Mouse (Mus musculus) hindbrain, postnatal 0 days (tissue): ENCODE measurements around the gene Mgat1. TPM values are rescaled to one million over a fixed set of nuclear protein-coding genes. Genes with fewer than 3 reads are reported as not detected.

ENCODE experiments used
- ATAC-seq: fragments of 200-750 bp; cut with Nextera tagmentation; 2 replicates; pipeline ENCODE4 v1.8.0; 2017; ENCODE audit warnings: mild to moderate bottlenecking, moderate TSS enrichment, moderate library complexity
- DNase-seq: peaks from one replicate; pipeline ENCODE4 v3.0.0-alpha.2; 2015; ENCODE audit warnings: low spot score
- H3K27ac ChIP-seq: fragments of 300-500 bp; sonication (generic); 2 replicates; pipeline ENCODE4 v1.5.1; 2014; ENCODE audit warnings: mild to moderate bottlenecking
- H3K27me3 ChIP-seq: fragments of 300-500 bp; sonication (generic); 2 replicates; pipeline ENCODE4 v1.6.1; 2014; ENCODE audit warnings: low read length, mixed read lengths; ENCODE audit not compliant: insufficient read depth
- H3K36me3 ChIP-seq: fragments of 300-500 bp; sonication (generic); 2 replicates; pipeline ENCODE4 v1.6.1; 2014; ENCODE audit warnings: low read length, mixed read lengths; ENCODE audit not compliant: insufficient read depth
- H3K4me1 ChIP-seq: fragments of 300-500 bp; sonication (generic); 2 replicates; pipeline ENCODE4 v1.6.1; 2014; ENCODE audit warnings: antibody characterized with exemption, low read length, mixed read lengths; ENCODE audit not compliant: insufficient read depth
- H3K4me2 ChIP-seq: fragments of 300-500 bp; sonication (generic); 2 replicates; pipeline ENCODE4 v1.6.1; 2014; ENCODE audit warnings: low read depth, mild to moderate bottlenecking, low read length, moderate library complexity, mixed read lengths
- H3K4me3 ChIP-seq: fragments of 300-500 bp; sonication (generic); 2 replicates; pipeline ENCODE4 v1.5.1; 2014; ENCODE audit warnings: low read length
- H3K9ac ChIP-seq: fragments of 300-500 bp; sonication (generic); replicated peaks from 2 replicates; pipeline ENCODE4 v1.6.1; 2014; ENCODE audit warnings: mild to moderate bottlenecking, low read length, moderate library complexity, mixed read lengths
- H3K9me3 ChIP-seq: fragments of 300-500 bp; sonication (generic); 2 replicates; pipeline ENCODE4 v1.6.1; 2016; ENCODE audit warnings: low read length, mixed read lengths
- CTCF ChIP-seq: IDR thresholded peaks from 2 replicates; pipeline ENCODE4 v1.5.1; 2016; ENCODE audit warnings: antibody characterized with exemption, control low read depth, low read depth
- WGBS: fragments of 180-500 bp; shearing (Covaris S2); extraction: QIAGEN DNeasy Blood & Tissue Kit; methylation state at CpG from one replicate; pipeline ENCODE4 v1.1.7; 2014; 5-methylcytosine and 5-hydroxymethylcytosine counted together
- polyA plus RNA-seq: library from polyadenylated mRNA; unstranded; fragments of >200 nt; fragmentation: Nextera tagmentation; extraction: Ambion mirVana; gene quantifications from 2 replicates; pipeline ENCODE4 v1.2.1, GENCODE M21; 2015
- total RNA-seq: library from RNA; depleted of rRNA; stranded (reverse); fragments of >200 nt; gene quantifications from 2 replicates; pipeline ENCODE4 v1.2.3, GENCODE M21; 2014

Gene Mgat1
- total and polyA plus RNA-seq, 2 experiments from 2014 or later: 35.3 to 87.4 TPM

- no peak for TF ChIP-seq CTCF
- WGBS: 100% methylated on average over 1 of the region's 1 CpGs
- ATAC-seq: no peak
Observed at GRCm38 (mm10) chr11:49213505-49213904, 30.5 kb upstream of the Mgat1 start.

GRCm38 (mm10) chr11:49219271-49219670, 24.7 kb upstream of the Mgat1 start:
- ATAC-seq: no peak
- WGBS: 98% methylated on average over 2 of the region's 2 CpGs
- no peak overlapping the region for H3K4me3 ChIP-seq
- H3K27ac ChIP-seq: no peak overlapping the region
- H3K36me3 ChIP-seq: peaks cover 30% of the 10 kb centered on the region
- DNase-seq: no peak
- no peaks in the 10 kb centered on the region for H3K9me3 ChIP-seq
- no peaks in the 10 kb centered on the region for H3K4me1 ChIP-seq
- H3K9ac ChIP-seq: no peak overlapping the region
- H3K4me2 ChIP-seq: no peak overlapping the region
- no peak for TF ChIP-seq CTCF
- no peaks in the 10 kb centered on the region for H3K27me3 ChIP-seq

More at GRCm38 (mm10) chr11:49213505-49213904, 30.5 kb upstream of the Mgat1 start:
- no peak for DNase-seq
- Histone ChIP-seq H3K27me3 (no peaks in the 10 kb centered on the region), H3K9me3 (no peaks in the 10 kb centered on the region), H3K4me3 (no peak overlapping the region), H3K27ac (no peak overlapping the region), H3K9ac (no peak overlapping the region), H3K36me3 (peaks cover 36% of the 10 kb centered on the region), H3K4me1 (no peaks in the 10 kb centered on the region), H3K4me2 (no peak overlapping the region)

- no peaks in the 10 kb centered on the region for H3K4me1 ChIP-seq
- H3K27ac ChIP-seq: no peak overlapping the region
- no peak overlapping the region for H3K4me2 ChIP-seq
- ATAC-seq (no peak), DNase-seq (no peak)
- no peaks in the 10 kb centered on the region for H3K27me3 ChIP-seq
- WGBS: 64% methylated on average over 1 of the region's 1 CpGs
- no peaks in the 10 kb centered on the region for H3K9me3 ChIP-seq
- no peak for TF ChIP-seq CTCF
- no peak overlapping the region for H3K9ac ChIP-seq
- H3K4me3 ChIP-seq: no peak overlapping the region
- no peaks in the 10 kb centered on the region for H3K36me3 ChIP-seq
Observed at GRCm38 (mm10) chr11:49224455-49224854, 19.5 kb upstream of the Mgat1 start.

- no peak overlapping the region for H3K4me3 ChIP-seq
- no peak for TF ChIP-seq CTCF
- no peaks in the 10 kb centered on the region for H3K9me3 ChIP-seq
- no peak overlapping the region for H3K27ac ChIP-seq
- H3K27me3 ChIP-seq: no peaks in the 10 kb centered on the region
- H3K36me3 ChIP-seq: no peaks in the 10 kb centered on the region
- H3K4me2 ChIP-seq: no peak overlapping the region
- DNase-seq (no peak), ATAC-seq (no peak)
- H3K9ac ChIP-seq: no peak overlapping the region
- WGBS: 75% methylated on average over 3 of the region's 3 CpGs
- no peaks in the 10 kb centered on the region for H3K4me1 ChIP-seq
Observed at GRCm38 (mm10) chr11:49232781-49233180, 11.2 kb upstream of the Mgat1 start.

DNA sequence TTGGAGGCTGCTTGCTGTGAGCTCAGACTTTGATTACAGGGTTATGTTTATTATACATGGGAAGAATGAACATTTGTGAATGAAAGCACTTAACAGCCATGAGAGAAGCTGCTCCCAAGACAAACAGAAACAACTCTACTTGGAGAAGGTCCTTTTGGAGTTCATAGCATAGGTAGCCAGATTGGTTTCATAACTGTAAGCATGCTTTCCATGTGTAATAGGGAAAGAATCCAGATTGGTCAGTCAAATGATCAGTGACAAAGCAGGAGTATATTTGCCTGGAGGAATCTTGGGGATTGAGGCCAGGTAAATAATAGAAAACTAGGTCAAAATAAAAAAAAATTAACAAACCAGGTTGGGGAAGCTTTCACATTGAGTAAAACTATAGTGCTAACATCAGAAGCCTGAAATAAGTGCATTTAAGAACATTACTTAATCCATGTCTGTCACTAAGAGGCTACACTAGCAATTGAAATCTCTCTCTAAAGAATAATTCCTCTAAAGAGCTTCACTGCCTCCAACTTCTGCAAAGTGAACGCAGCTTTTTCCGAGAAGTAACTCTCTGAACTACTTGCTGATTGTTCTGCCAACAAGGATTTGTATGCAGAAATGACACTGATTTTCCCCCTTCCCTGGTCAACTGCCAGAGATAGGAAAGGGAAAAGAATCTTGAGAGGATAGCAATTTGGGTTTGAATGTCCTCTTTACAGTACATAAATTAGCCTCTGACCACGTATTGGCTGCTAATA, 8.4 kb upstream of the Mgat1 start:
- H3K4me2 ChIP-seq: no peak overlapping the region
- no peak for TF ChIP-seq CTCF
- no peak overlapping the region for H3K4me3 ChIP-seq
- H3K9ac ChIP-seq: no peak overlapping the region
- H3K27me3 ChIP-seq: no peaks in the 10 kb centered on the region
- H3K9me3 ChIP-seq: no peaks in the 10 kb centered on the region
- no peak overlapping the region for H3K27ac ChIP-seq
- no peak for DNase-seq
- 67% methylated on average over 3 of the region's 3 CpGs for WGBS
- no peaks in the 10 kb centered on the region for H3K4me1 ChIP-seq
- no peak for ATAC-seq
- H3K36me3 ChIP-seq: no peaks in the 10 kb centered on the region

GRCm38 (mm10) chr11:49236891-49237290, 7.1 kb upstream of the Mgat1 start:
- DNase-seq (no peak), ATAC-seq (no peak)
- Histone ChIP-seq H3K27ac (no peak overlapping the region), H3K4me2 (no peak overlapping the region), H3K4me1 (no peaks in the 10 kb centered on the region), H3K4me3 (no peak overlapping the region), H3K36me3 (no peaks in the 10 kb centered on the region), H3K9ac (no peak overlapping the region), H3K27me3 (no peaks in the 10 kb centered on the region), H3K9me3 (no peaks in the 10 kb centered on the region)
- no peak for TF ChIP-seq CTCF
- WGBS: 69% methylated on average over 1 of the region's 1 CpGs

DNA sequence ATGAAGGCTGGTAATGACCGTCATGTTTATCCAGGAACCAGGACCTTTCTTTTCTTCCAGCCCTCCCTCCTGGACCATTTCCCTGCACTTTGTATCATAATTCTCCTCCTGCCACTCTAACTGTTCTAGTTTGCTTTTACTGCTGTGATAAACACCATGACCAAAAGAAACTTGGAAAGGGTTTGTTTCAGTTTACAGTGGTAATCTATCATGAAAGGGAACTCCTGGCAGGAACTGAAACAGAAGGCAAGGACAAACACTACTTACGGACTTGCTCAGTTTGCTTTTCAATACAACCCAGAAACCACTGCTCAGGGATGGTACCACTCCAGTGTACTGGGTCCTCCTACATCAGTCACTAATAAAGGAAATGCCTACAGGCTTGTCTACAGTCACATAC, 6.5 kb upstream of the Mgat1 start:
- Histone ChIP-seq H3K4me2 (no peak overlapping the region), H3K4me3 (no peak overlapping the region), H3K36me3 (no peaks in the 10 kb centered on the region), H3K27me3 (no peaks in the 10 kb centered on the region), H3K9ac (no peak overlapping the region), H3K9me3 (no peaks in the 10 kb centered on the region), H3K4me1 (no peaks in the 10 kb centered on the region), H3K27ac (no peak overlapping the region)
- 71% methylated on average over 2 of the region's 2 CpGs for WGBS
- no peak for ATAC-seq
- TF ChIP-seq CTCF: no peak
- DNase-seq: no peak
